13 mouse cellular contexts compared by ENCODE assay signal in genomic region chr14:72740336-72740735, GRCm38 (mm10).
"Had no signal": no experiment of that assay in that cellular context is flagged by ENCODE, and none has a peak within 500 bp of the region (broad histone marks: within the 10 kb centered on the region; RNA-seq: fewer than 3 reads in every experiment).

No protein-coding gene starts in this region.

- H3K27me3 ChIP-seq: midbrain, embryonic 12.5 days; neural tube, embryonic 15.5 days had no signal

- ATAC-seq: midbrain, embryonic 16.5 days had no signal

- H3K36me3 ChIP-seq: limb, embryonic 10.5 days; midbrain, embryonic 12.5 days; neural tube, embryonic 15.5 days had no signal

- DNase-seq: kidney, adult 18-20 months; kidney, postnatal 10 days; kidney, postnatal 4 days; lung, postnatal 10 days; lung, postnatal 4 days; retina, postnatal 1 day; right cerebral cortex, postnatal 4 days; spleen, adult 18-20 months; thymus, postnatal 4 days had no signal
